Mouse (Mus musculus): ENCODE data around the gene Hist1h4k.
A peak's percentile ranks its signal among the peaks of the same experiment; 100 is the strongest.

Gene Hist1h4k

DNA sequence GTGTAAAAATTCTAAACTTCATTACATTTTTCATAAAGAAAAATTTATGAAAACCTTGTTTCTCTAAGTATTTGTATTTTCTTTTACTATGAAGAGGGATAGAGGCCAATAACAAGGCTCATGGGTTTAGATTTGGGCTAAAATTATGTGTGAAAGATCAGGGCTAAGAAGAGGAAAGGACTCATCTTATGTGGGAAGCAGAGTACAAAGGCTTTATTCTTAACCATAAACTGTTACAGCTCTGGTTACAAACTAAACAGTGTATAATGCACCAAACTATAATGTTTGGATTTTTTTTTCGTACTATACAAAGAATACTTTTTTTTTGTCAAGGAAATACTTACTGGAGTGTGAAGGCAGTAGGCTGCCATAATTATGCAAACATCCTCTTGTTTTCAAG lies 5.4 kb upstream of the Hist1h4k start:
- no peak for DNase-seq (ENCODE audit: inconsistent age in 2 of 2, low spot score in 1 of 2)

DNA sequence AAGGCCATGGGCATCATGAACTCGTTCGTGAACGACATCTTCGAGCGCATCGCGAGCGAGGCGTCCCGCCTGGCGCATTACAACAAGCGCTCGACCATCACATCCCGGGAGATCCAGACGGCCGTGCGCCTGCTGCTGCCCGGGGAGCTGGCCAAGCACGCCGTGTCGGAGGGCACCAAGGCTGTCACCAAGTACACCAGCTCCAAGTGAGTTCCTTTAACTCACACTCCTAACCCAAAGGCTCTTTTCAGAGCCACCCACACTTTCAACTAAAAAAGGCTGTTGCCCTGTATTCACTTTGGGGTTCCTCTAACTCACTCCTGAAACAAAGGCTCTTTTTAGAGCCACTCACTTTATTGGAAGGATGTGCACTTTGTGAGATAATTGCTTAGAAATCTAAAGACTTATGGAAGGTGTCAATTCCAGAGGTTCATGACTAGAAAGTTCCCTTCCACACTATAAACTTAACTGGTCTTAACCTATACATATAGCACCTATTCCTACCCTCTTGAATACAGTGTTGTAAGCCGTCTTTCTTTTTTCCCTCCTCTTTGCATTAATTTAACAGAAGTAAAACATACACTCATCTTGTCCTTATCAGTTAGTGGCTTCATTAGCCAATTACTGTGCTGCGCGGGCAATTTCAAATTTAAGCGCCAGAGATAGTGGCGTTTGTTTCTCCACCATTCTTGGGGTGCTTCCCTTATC lies 4.1 kb upstream of the Hist1h4k start:
- DNase-seq (ENCODE audit: inconsistent age in 2 of 2, low spot score in 1 of 2) = peak in 1 of 2 experiments; percentile 64

DNA sequence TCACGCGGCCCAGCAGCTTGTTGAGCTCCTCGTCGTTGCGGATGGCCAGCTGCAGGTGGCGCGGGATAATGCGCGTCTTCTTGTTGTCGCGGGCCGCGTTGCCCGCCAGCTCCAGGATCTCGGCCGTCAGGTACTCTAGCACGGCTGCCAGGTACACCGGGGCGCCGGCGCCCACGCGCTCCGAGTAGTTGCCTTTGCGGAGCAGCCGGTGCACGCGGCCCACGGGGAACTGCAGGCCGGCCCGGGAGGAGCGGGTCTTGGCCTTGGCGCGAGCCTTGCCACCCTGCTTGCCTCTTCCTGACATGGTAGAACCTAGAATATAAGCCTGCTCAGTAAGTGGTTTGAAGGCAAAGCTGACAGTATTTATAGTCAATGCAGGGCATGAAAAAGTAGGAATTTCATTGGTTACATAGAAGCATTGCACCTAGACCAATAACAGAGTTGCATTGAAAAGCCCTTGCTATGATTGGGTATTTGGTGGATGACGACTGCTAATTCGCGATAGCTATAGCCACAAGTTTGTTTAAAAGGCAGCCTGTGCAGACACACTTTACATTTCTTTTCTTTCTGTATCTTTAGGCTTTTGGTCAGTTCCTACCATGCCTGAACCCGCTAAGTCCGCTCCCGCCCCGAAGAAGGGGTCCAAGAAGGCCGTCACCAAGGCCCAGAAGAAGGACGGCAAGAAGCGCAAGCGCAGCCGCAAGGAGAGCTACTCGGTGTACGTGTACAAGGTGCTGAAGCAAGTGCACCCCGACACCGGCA lies 3.4 kb upstream of the Hist1h4k start, which contains the start of the genes Hist1h2ak and Hist1h2bn:
Gene Hist1h2ak, minus strand, starts transcription at position 304 of the 762 bp plus-strand sequence.
Gene Hist1h2bn, plus strand, starts transcription at position 600 of the 762 bp plus-strand sequence.
- peak; percentile 67 to 93 for DNase-seq (ENCODE audit: inconsistent age in 2 of 2, low spot score in 1 of 2)

DNA sequence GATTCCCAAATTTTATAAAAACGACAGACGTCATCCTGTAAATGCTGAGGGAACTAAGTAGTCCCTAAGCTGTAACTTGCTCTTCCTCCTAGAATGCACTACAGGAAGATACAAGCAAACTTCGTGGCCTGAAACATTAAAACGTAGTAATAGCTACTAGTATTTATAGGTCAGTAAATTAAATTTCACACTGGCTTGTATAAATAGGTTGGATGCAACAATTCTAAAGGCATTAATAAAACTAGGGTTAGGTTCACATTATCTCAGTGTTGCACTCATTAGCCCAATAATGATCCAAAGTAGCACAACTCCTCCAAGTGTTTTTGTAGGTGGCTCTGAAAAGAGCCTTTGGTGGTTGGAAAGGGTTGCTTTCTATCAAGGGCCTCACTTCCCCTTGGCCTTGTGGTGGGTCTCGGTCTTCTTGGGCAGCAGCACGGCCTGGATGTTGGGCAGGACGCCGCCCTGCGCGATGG lies 2.8 kb upstream of the Hist1h4k start:
- no peak for DNase-seq (ENCODE audit: inconsistent age in 2 of 2, low spot score in 1 of 2)

DNA sequence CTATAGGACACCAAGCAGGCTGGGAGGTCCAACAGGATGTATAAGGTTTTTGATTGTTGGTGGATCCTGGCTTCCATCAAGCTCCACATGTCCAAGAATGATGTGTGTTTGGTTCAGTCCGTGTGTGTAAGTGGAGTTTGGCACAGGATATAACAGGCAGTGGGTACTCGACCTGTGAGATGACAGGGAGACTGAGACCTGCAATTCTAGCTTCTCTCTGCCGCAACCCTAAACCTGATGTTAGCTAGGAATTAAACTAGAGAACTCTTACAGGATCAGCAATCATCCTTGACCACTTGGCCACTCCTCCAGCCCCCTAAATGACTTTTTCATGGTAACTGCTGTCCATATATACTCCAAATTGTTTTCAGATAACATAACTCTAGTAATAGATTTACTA lies 2.1 kb upstream of the Hist1h4k start:
- no peak for DNase-seq (ENCODE audit: inconsistent age in 2 of 2, low spot score in 1 of 2)

DNA sequence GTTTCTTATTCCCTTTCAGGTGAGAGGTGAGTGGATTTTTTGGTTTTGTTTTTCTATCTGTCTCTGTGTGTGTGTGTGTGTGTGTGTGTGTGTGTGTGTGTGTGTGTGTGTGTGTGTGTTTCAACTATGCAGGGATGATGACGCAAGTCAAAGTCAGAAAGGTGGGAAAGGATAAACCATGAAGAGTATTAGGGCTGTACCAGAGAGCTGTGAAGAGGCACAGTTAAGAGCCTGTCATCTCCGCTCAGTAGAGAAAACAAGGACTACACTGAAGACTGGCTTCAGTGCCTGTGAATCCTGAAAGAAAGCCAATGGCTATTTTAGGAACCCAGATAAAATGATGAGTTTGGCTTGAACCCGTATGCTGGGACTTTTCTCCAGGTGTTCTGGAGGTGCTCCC lies 1.5 kb upstream of the Hist1h4k start:
- DNase-seq (ENCODE audit: inconsistent age in 2 of 2, low spot score in 1 of 2) = no peak

DNA sequence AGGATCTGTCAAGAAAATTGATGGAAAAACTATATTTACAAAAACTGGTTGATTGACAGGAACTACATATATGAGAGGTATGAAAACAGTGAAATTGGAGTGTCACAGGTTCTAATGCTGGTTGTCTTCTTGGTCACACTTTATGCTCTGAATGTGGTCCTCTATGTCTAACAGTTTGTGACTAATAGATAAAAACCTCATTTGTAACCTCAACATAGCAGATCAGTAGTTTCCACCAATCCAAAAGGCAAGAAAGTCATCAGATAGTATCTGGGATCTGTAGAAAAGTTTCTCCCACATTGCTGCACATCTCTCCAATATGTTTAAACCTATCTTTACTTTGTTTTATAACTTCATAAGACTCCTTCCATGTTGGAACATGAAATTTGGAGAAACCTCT lies 1.1 kb upstream of the Hist1h4k start:
- DNase-seq (ENCODE audit: inconsistent age in 2 of 2, low spot score in 1 of 2) = no peak

DNA sequence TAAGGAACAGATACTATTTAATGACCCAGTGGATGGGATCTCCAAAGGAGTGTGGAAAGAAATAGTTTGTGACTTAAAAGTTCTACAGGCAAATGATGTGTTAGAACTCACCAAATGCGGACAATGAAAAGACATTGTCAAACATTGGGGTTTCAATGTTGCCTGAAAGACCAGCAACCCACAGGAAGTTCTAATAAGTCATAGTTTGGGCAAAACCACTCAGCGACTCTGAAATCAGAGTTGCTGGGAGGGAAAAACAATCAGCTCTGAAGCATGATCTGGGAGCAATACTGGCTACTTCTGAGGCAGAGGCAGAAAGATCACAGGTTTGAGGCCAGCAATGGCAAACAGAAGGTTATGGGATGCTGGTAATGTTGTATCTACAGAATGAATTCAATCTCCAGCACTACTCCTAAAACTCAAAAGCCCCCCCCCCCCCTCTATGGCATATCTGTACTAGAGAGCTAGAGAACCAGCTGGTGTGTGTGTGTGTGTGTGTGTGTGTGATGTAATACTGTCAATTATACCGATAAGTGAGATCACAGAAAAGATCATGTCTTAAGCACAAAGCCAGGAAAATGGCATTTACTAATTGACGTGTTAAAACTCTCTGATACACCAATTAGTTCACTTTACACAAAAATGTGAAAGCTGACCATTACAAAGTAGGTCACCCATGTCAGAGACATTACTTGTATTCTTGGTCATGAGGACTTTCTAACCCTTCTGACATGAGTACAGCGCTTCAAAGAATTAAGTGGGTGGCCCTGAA lies 732 bp downstream of the Hist1h4k start:
- DNase-seq (ENCODE audit: inconsistent age in 2 of 2, low spot score in 1 of 2) = peak in 1 of 2 experiments; percentile 22

DNA sequence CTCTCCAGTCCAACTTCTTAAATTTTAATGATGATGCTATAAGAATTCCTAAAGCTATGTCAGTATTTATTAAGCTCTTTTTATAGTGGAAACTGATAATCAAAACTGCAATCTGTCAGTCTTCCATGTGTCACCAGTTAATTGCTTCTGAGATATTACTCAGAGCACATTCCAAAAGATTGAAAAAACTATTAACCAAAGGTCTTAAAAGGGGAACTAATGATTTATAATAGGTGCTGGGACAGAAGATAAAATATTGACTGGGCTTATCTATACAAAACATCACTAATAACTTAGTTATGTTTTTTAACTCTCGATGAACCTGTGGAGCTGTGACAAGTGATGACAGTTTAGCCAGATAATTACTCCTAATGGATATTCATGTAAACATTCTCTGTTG lies 5.3 kb downstream of the Hist1h4k start:
- DNase-seq (ENCODE audit: inconsistent age in 2 of 2, low spot score in 1 of 2) = no peak

DNA sequence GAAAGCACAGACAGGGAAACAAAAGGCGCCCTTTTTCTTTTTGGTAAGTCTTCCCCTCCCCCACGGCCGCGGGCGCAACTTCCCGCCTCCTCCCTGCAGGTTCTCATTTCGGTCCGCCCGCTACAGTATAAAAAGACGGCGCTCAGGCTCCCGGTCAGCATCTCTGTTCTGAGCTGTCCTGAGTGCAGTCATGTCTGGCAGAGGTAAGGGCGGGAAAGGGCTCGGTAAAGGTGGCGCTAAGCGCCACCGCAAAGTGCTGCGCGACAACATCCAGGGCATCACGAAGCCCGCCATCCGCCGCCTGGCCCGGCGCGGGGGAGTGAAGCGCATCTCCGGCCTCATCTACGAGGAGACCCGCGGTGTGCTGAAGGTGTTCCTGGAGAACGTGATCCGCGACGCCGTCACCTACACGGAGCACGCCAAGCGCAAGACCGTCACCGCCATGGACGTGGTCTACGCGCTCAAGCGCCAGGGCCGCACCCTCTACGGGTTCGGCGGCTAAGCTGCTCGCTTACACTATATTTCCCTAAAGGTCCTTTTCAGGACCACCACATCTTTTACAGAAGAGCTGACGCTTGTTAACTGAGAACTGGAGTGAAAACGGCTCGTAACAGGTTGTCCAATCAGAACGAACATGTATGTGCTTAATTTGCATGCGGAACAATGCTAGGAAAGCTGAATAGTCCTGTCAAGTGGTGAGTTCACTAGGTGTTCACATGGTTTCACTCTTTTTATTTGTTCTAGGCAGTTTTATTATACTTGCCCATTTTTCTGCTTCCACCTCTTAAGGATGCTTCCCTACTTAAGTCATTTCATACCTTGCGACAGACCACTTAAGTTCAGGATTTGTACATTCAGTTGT lies 15.2 kb downstream of the Hist1h4k start, which contains the start of gene Hist1h4j:
Gene Hist1h4j, plus strand, starts transcription at position 159 of the 862 bp plus-strand sequence.
- peak; percentile 72 to 74 for DNase-seq (ENCODE audit: inconsistent age in 2 of 2, low spot score in 1 of 2)

DNA sequence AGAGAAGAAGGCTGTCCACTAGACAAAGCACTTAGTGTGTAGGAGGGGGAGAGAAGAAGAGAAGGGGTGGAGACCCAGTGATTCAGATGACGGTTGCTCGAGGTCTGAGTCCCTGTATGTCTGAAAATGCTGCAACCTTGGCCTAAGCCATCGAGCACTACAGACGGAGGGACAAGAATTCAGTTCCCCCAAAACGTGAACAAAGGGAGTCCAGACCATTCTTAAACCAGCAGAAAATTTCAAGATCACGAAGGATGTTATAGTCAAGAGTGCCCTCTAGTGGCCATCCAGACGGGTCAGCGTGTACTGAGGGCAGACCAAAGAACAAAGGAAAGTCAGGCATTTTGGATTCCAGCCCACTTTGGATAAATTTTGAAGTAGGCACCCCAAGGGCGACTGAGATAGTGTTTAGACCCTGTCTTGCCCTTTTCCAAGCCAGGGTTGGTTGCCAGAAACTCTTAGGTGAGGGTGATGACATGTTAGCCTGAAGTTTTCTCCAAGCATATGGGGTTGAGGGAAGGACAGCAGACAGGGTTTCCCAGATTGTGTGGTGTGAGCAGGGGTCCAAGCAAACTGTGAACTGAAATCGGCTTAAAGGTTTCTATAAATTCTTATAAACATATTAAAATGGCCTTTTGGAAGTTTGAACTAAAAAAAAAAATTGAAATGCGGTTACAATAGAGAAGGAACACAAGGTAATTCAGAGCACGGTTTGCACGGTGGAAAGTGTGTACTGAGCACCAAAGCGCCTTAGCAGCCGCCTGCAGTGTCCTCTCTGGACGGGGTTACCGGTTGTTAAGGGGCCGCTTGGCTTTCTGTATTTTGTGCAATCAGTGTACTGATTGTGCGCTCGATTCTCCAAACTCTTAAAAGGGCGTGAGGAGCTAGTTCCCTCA lies 16.0 kb downstream of the Hist1h4k start:
- peak; percentile 75 to 95 for DNase-seq (ENCODE audit: inconsistent age in 2 of 2, low spot score in 1 of 2)

DNA sequence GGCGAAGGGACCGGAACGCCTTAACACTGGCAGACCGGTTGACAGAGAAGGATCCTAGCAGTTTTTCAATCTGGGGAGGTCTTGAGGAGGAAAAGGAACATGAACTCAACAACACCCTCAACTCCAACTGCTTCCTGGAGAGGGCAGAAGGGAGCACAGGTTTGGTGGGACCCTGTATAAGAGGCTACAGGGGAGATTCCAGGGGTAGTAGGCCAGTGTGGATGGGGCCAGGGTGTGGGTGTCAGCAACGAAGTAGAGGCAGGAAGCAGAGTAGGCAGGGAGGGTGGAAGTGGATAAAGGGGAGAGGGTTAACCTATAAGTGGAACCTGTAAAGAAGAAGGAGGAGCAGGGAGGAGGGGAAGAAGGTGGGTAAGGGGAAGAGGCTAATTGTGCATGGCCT lies 16.8 kb downstream of the Hist1h4k start:
- peak in 1 of 2 experiments; percentile 20 for DNase-seq (ENCODE audit: inconsistent age in 2 of 2, low spot score in 1 of 2)

DNA sequence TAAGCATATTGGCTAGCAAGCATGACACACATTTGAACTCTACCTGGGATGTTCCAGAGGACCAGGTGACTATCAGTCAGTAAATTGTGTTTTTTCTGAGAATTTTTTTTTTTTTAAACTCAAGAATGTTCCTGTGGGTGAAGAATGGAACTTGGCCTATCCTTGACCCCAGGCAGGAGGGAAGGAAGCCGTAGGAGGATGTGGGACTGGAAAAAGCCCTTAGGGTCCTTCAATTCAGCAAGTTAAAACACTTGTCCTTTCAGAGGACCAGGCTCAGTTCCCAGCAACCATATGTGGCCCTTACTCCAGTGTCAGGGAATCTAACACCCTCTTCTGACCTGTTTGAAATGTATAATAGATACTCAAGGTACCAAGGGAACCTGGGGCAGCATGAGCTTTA lies 20.8 kb downstream of the Hist1h4k start:
- no peak for DNase-seq (ENCODE audit: inconsistent age in 2 of 2, low spot score in 1 of 2)

DNA sequence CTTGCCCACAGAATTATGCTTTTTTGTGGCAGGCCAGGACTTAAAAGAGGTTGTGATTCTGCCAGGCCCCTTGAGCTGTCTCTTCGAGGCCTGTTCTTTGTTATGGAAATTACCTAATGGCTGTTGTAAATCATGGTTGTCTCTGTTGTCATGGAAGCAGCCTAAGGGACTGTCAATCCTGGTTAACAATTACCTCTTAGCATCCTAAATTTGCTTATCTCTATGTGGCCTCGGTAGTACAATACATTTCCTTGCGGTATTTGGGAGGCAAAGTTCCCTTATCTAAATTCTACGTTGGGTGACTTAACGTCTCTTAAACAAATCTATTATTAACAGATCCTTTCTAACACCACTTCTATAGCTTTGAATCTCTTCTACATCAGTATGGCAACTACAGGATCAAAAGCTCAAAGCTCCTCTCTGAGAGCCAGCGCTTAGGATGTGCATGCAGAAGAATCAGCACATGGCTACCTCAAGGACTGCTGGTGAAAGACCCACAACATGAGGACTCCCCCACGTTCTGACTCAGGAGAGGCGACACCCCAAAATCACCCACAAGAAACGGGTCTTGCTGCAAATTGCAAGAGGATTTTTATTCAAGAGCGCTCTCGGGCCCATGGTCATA lies 22.2 kb downstream of the Hist1h4k start:
- no peak for DNase-seq (ENCODE audit: inconsistent age in 2 of 2, low spot score in 1 of 2)

DNA sequence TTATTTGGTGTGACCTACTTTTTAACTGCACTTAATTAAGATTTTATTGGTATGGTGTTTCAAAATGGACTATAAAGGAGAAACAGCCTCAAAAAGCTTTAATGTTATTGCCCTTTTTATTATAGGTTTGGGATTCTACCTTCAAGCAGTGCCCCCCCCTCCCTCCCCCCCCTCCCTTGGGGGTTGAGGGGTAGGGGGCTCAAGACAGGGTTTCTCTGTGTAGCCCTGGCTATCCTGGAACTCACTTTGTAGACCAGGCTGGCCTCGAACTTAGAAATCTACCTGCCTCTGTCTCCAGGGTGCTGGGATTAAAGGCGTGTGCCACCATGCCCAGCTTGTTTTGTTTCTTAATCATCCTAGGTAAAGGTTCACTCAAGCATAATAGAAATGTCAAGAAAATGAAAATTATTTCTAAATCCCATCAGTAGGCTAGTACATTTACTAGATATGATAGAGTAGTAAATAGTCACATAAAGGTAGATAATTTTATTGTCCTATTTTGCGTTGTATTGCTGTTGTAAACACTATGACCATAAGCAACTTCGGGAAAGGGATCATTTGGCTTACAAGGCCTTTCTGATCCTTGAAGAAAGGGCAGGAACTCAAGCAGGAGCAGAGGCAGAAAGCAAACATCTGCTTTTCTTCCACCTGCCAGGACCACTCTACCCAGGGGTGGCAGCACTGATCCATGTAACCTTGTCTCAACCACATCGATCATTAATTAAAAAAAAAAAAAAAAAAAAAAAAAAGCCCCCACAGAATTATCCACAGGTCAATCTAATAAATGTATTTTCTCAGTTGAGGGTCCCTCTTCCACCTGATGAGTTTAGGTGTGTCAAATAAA lies 27.1 kb downstream of the Hist1h4k start:
- no peak for DNase-seq (ENCODE audit: inconsistent age in 2 of 2, low spot score in 1 of 2)

DNA sequence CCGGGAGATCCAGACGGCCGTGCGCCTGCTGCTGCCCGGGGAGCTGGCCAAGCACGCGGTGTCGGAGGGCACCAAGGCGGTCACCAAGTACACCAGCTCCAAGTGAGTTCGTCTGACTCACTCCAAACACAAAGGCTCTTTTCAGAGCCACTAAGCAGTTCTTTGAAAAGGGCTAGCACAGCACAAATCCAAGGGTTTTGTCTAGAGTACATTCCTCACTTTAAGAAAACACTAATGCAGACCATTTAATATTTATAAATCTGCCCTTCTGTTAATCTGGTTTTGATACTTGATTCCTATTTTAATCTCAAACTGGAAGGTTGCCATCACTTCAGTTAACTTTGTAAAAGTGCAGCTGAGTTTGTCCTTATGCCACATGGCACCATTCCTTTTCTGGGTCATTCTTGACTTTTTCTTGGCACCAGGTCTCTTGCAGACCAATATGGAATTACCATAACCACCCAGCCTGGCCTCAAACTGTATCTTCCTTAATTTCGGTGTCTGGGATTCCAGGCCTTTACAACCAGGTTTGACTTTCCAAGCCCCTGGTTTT lies 27.9 kb downstream of the Hist1h4k start:
- no peak for DNase-seq (ENCODE audit: inconsistent age in 2 of 2, low spot score in 1 of 2)

DNA sequence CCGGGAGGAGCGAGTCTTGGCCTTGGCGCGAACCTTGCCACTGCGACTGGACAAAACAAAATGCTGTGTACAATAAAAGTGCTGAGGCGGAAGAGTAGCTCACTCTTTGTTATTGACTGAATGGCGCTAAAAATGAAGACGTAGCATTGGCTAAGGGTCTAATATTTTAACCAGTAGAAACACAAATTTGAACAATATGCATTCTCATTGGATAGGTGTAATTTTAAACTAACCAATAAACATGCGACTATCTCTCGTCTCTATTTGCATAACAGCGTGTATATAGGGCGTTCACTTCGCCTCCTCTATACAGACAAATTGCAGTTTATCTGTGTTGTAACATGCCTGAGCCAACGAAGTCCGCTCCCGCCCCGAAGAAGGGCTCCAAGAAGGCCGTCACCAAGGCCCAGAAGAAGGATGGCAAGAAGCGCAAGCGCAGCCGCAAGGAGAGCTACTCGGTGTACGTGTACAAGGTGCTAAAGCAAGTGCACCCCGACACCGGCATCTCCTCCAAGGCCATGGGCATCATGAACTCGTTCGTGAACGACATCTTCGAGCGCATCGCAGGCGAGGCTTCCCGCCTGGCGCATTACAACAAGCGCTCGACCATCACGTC lies 28.4 kb downstream of the Hist1h4k start, which contains the start of gene Hist1h2bm:
Gene Hist1h2bm, plus strand, starts transcription at position 288 of the 616 bp plus-strand sequence.
- DNase-seq (ENCODE audit: inconsistent age in 2 of 2, low spot score in 1 of 2) = peak; percentile 51 to 90

Measured in adrenal gland, adult (tissue).